Mouse (Mus musculus) kidney, postnatal 4 days (tissue): ENCODE data around the gene Nfe2l1.

ENCODE experiments used
- DNase-seq, 2 experiments: peaks; one replicate each; pipeline ENCODE4 v3.0.0; 2021; ENCODE audit warnings: mixed read lengths in 2 of 2

Gene Nfe2l1

GRCm38 (mm10) chr11:96776968-96777962 lies 52.5 kb downstream of the Nfe2l1 start, which contains the start of gene Snx11:
Gene Snx11 (minus strand): TSS chr11:96777559.
- peak; percentile 100 for DNase-seq

DNA sequence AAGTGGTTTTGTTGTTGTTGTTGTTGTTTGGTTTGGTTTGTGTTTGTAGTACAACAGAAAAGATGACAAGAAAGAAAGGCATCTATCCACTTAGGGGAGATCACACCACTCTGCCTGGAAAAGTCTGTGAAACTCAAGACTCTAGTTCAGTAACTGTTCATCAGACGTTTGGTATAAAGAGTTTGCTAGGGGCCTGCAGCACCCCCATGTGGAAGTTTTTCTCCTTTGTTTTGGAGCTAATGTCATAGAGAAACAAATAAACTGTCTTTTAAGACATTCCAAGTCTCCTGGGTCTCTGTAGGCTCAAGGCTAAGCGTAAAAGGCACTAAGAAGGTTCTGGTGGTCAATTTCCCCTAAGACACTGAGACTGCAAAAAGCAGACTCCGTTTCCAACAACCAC lies 53.7 kb downstream of the Nfe2l1 start:
- DNase-seq = peak in 1 of 2 experiments; percentile 56

DNA sequence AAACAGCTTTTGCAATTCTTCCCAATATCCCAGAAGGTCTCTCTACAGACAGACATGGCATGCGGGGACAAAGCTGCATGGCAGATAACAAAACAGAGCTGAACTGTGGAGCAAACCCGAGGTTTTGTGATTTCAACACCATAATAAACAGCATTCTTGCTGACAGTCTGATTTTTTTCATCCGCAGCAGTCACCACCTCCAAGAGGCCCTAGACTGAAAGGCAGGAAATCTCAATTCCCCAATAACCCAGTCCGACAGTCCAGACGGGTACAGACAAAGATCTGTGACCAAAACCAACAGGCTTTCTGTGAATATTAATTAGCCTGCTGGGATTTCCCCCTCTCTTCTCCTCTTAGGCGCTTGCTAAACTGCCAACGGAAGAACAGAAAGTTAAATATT lies 54.1 kb downstream of the Nfe2l1 start:
- no peak for DNase-seq

DNA sequence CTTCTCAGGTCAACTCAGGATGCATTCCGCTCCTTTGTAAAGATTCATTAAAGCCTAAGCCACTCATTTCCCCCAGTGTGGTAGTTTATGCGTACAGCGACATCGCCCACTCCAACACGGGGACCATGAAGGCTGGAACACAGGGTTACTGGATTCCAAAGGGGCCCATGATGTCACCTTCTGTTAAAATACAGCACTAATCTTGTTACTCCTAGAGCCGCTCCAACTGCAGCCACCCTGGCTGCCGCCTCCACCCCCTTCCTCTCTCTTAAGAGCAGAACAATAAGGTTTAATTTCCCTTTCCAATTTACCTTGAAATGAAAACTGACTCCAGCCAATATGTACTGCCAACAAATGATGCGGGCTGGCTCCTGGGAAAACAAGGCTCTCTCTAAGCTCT lies 54.7 kb downstream of the Nfe2l1 start:
- DNase-seq = no peak

DNA sequence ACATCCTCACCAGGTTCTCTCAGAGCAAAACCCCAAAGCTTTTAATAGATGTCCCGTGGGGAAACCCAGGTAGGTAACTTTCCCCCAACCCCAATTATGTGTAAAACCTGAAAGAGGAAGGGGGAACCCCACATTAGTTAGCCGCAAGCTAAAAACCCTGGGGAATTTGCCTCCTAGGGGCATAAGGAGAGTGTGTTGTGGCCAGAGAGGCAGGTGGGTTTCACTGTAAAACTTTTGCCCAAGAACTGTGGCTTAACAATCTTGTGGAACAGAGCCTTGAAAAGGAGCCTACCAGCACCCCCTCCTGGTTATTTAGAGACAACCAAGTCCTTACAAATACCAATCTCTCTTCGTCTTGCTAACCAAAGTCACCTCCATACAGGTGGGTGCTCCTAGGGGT lies 55.2 kb downstream of the Nfe2l1 start:
- peak in 1 of 2 experiments; percentile 27 for DNase-seq

DNA sequence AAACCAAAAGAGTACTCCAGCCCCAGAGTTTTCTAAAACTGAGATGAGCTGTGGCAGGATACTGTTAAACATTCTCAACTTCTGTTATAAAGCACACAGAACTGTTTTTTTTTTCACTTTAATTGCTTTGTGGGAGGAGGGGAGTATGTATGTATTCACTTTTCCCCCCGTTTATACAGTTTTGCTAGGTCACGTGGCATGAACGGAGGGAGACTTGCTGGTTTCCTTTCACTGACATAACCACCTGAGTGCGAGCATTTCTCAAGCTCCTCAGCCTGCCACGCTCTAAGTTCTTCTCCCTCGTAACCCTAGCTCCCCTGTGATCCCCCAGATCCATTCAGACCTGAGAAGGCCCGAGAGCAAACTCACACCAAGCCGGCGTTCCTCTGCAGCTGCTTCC lies 57.4 kb downstream of the Nfe2l1 start:
- DNase-seq = no peak

DNA sequence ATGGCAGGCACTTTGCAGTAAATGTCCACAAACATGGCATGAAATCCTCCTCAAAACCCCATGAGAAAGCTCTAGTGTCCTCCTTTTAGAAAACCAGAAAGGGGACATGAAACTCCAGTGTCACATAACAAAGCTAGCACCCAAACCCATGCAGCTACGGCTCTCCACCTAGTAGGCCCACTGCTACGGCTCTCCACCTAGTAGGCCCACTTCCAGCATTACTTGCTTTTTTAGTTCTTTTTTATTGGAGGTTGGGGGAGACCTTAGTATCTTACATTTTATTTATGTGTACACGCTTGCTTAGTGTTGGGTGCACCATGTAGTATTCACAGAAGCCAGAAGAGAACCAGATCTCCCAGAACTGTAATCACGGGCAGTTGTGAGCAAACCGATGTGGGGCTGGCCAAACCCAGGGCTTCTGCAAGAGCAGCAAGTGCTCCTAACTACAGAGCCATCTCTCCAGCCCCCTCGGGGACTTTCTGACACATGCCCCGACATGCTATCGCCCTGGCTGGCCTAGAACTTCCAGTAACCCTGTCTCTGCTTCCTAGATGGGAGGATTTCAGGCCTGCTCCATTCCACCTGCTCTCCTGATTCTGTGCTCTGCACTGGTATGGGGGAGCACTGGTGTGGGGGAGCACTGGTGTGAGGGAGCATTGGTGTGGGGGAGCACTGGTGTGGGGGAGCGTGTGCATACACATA lies 58.3 kb downstream of the Nfe2l1 start:
- no peak for DNase-seq

DNA sequence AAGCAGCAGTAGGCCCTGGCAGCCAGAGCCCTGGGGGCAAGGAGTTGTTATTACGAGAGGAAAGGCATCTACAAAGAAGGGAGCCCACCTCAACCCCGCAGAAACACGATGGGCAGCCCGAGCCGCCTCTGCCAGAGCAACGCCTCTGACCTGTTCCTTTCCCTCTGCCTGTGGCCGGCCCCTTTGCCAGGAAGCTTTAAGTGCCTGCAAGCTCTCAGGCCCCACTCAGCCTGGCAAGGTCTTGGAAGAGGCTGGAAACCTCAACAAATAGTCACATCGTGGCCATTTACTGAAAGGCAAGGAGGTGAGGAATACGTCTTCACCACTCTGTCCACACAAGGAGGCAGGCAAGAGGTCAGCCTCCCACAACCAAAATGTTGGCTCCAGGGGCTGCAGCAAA lies 61.5 kb downstream of the Nfe2l1 start:
- DNase-seq = no peak
